Mouse (Mus musculus): ENCODE data around the gene Pvalb.

DNA sequence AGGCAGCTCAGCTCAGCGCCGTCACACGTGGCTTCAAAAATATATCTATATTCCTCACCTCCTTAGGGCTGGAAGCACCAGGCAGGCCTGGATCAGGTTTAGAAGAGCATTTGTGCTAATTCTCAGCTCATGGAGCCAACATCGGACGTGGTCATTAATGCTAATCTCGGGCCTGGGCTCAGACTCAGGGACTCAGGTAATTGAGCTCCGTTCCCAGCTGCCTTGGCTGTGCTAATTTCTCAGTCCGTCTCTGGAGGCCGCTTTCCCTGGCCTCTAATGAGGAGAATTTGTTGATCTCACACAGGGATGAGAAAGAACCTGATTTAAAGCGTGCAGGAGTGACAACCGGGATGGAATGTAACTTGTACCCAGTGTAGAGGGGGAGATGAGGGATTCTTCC lies 41.7 kb downstream of the Pvalb start:
- TF ChIP-seq CTCF (IDR thresholded peaks at IDR 0.05) (no peak), EP300 (IDR thresholded peaks at IDR 0.05) (no peak)
